Mouse (Mus musculus): Measurements from ENCODE around the gene Lpcat2. TPM values are rescaled to one million over a fixed set of nuclear protein-coding genes. Genes with fewer than 3 reads are reported as not detected.

Gene Lpcat2
- polyA plus RNA-seq, 1 experiment from 2014 or later = 7.2 TPM

GRCm38 (mm10) chr8:92895053-92895452 is 39.9 kb downstream of the Lpcat2 start:
- H3K9me3 ChIP-seq = no peaks in the 10 kb centered on the region
- no peaks in the 10 kb centered on the region for H3K4me1 ChIP-seq
- no peaks in the 10 kb centered on the region for H3K27me3 ChIP-seq
- no peaks in the 10 kb centered on the region for H3K36me3 ChIP-seq
- WGBS = 86% methylated on average over 7 of the region's 7 CpGs
- H3K4me2 ChIP-seq (replicated peaks) = no peak overlapping the region
- no peak overlapping the region for H3K27ac ChIP-seq
- no peak for ATAC-seq (ENCODE audit: insufficient number of reproducible peaks, insufficient read depth, low FRiP score, low TSS enrichment)
- no peak overlapping the region for H3K4me3 ChIP-seq
- no peak overlapping the region for H3K9ac ChIP-seq

- H3K27me3 ChIP-seq = no peaks in the 10 kb centered on the region
- H3K27ac ChIP-seq = no peak overlapping the region
- no peak overlapping the region for H3K9ac ChIP-seq
- no peaks in the 10 kb centered on the region for H3K4me1 ChIP-seq
- ATAC-seq (ENCODE audit: insufficient number of reproducible peaks, insufficient read depth, low FRiP score, low TSS enrichment) = no peak
- no peak overlapping the region for H3K4me2 ChIP-seq (replicated peaks)
- H3K9me3 ChIP-seq = no peaks in the 10 kb centered on the region
- H3K4me3 ChIP-seq = no peak overlapping the region
- WGBS = 80% methylated on average over 1 of the region's 1 CpGs
- H3K36me3 ChIP-seq = no peaks in the 10 kb centered on the region
These were observed 40.9 kb downstream of the Lpcat2 start for GRCm38 (mm10) chr8:92896056-92896455.

GRCm38 (mm10) chr8:92896611-92897010 is 41.5 kb downstream of the Lpcat2 start:
- ATAC-seq (ENCODE audit: insufficient number of reproducible peaks, insufficient read depth, low FRiP score, low TSS enrichment) = no peak
- no peaks in the 10 kb centered on the region for H3K9me3 ChIP-seq
- H3K9ac ChIP-seq = no peak overlapping the region
- H3K4me2 ChIP-seq (replicated peaks) = no peak overlapping the region
- 63% methylated on average over 5 of the region's 5 CpGs for WGBS
- H3K4me3 ChIP-seq = no peak overlapping the region
- H3K4me1 ChIP-seq = no peaks in the 10 kb centered on the region
- H3K27me3 ChIP-seq = no peaks in the 10 kb centered on the region
- H3K27ac ChIP-seq = no peak overlapping the region
- no peaks in the 10 kb centered on the region for H3K36me3 ChIP-seq

- WGBS = 86% methylated on average over 4 of the region's 4 CpGs
These were observed 42.7 kb downstream of the Lpcat2 start for GRCm38 (mm10) chr8:92897794-92898193.

GRCm38 (mm10) chr8:92899590-92899989 is 44.5 kb downstream of the Lpcat2 start:
- no peaks in the 10 kb centered on the region for H3K27me3 ChIP-seq
- H3K36me3 ChIP-seq = no peaks in the 10 kb centered on the region
- H3K9ac ChIP-seq = no peak overlapping the region
- H3K4me2 ChIP-seq (replicated peaks) = no peak overlapping the region
- ATAC-seq (ENCODE audit: insufficient number of reproducible peaks, insufficient read depth, low FRiP score, low TSS enrichment) = no peak
- H3K4me1 ChIP-seq = no peaks in the 10 kb centered on the region
- H3K27ac ChIP-seq = no peak overlapping the region
- no peak overlapping the region for H3K4me3 ChIP-seq
- WGBS = 84% methylated on average over 9 of the region's 9 CpGs
- no peaks in the 10 kb centered on the region for H3K9me3 ChIP-seq

More at GRCm38 (mm10) chr8:92897794-92898193, 42.7 kb downstream of the Lpcat2 start:
- no peak for ATAC-seq (ENCODE audit: insufficient number of reproducible peaks, insufficient read depth, low FRiP score, low TSS enrichment)
- no peak overlapping the region for H3K27ac ChIP-seq
- no peak overlapping the region for H3K4me3 ChIP-seq
- no peaks in the 10 kb centered on the region for H3K4me1 ChIP-seq
- H3K4me2 ChIP-seq (replicated peaks) = no peak overlapping the region
- H3K27me3 ChIP-seq = no peaks in the 10 kb centered on the region
- H3K9me3 ChIP-seq = no peaks in the 10 kb centered on the region
- H3K36me3 ChIP-seq = no peaks in the 10 kb centered on the region
- no peak overlapping the region for H3K9ac ChIP-seq

GRCm38 (mm10) chr8:92901107-92901506 is 46.0 kb downstream of the Lpcat2 start, which contains the start of gene Capns2:
TSS of gene Capns2 (plus strand) at chr8:92901407.
- Histone ChIP-seq H3K27ac (no peak within 1 kb of the TSS), H3K4me3 (no peak within 1 kb of the TSS), H3K36me3 (no peaks in the 10 kb centered on the region), H3K4me1 (no peaks in the 10 kb centered on the region), H3K9ac (no peak within 1 kb of the TSS), H3K27me3 (no peaks in the 10 kb centered on the region), H3K4me2 (replicated peaks) (no peak within 1 kb of the TSS), H3K9me3 (no peaks in the 10 kb centered on the region)
- ATAC-seq (ENCODE audit: insufficient number of reproducible peaks, insufficient read depth, low FRiP score, low TSS enrichment) = no peak
- WGBS = 94% methylated on average over 5 of the region's 5 CpGs

- Histone ChIP-seq H3K27ac (no peak overlapping the region), H3K4me1 (no peaks in the 10 kb centered on the region), H3K9me3 (no peaks in the 10 kb centered on the region), H3K4me3 (no peak overlapping the region), H3K27me3 (no peaks in the 10 kb centered on the region), H3K4me2 (replicated peaks) (no peak overlapping the region), H3K36me3 (no peaks in the 10 kb centered on the region), H3K9ac (no peak overlapping the region)
- no peak for ATAC-seq (ENCODE audit: insufficient number of reproducible peaks, insufficient read depth, low FRiP score, low TSS enrichment)
- WGBS = 69% methylated on average over 2 of the region's 2 CpGs
These were observed 47.8 kb downstream of the Lpcat2 start for GRCm38 (mm10) chr8:92902981-92903380.

GRCm38 (mm10) chr8:92903488-92904135 is 48.5 kb downstream of the Lpcat2 start:
- 81% methylated on average over 11 of the region's 11 CpGs for WGBS
- H3K4me1 ChIP-seq = no peaks in the 10 kb centered on the region
- ATAC-seq (ENCODE audit: insufficient number of reproducible peaks, insufficient read depth, low FRiP score, low TSS enrichment) = no peak

GRCm38 (mm10) chr8:92906553-92906952 is 51.4 kb downstream of the Lpcat2 start:
- no peak for ATAC-seq (ENCODE audit: insufficient number of reproducible peaks, insufficient read depth, low FRiP score, low TSS enrichment)
- Histone ChIP-seq H3K36me3 (no peaks in the 10 kb centered on the region), H3K4me1 (no peaks in the 10 kb centered on the region), H3K27ac (no peak overlapping the region), H3K9ac (no peak overlapping the region), H3K4me3 (no peak overlapping the region), H3K4me2 (replicated peaks) (no peak overlapping the region), H3K9me3 (no peaks in the 10 kb centered on the region), H3K27me3 (no peaks in the 10 kb centered on the region)
- 93% methylated on average over 9 of the region's 9 CpGs for WGBS

More at GRCm38 (mm10) chr8:92903488-92904135, 48.5 kb downstream of the Lpcat2 start:
- Histone ChIP-seq H3K27me3 (no peaks in the 10 kb centered on the region), H3K4me3 (no peak overlapping the region), H3K9me3 (no peaks in the 10 kb centered on the region), H3K4me2 (replicated peaks) (no peak overlapping the region), H3K27ac (no peak overlapping the region), H3K9ac (no peak overlapping the region), H3K36me3 (no peaks in the 10 kb centered on the region)

- Histone ChIP-seq H3K36me3 (no peaks in the 10 kb centered on the region), H3K4me1 (no peaks in the 10 kb centered on the region), H3K9ac (no peak overlapping the region), H3K27ac (no peak overlapping the region), H3K4me2 (replicated peaks) (no peak overlapping the region), H3K4me3 (no peak overlapping the region), H3K9me3 (no peaks in the 10 kb centered on the region), H3K27me3 (no peaks in the 10 kb centered on the region)
- WGBS = 73% methylated on average over 2 of the region's 2 CpGs
- ATAC-seq (ENCODE audit: insufficient number of reproducible peaks, insufficient read depth, low FRiP score, low TSS enrichment) = no peak
These were observed 53.3 kb downstream of the Lpcat2 start for GRCm38 (mm10) chr8:92908448-92908847.

- Histone ChIP-seq H3K4me3 (no peak overlapping the region), H3K4me1 (no peaks in the 10 kb centered on the region), H3K9ac (no peak overlapping the region), H3K27ac (no peak overlapping the region), H3K27me3 (no peaks in the 10 kb centered on the region), H3K36me3 (no peaks in the 10 kb centered on the region), H3K9me3 (no peaks in the 10 kb centered on the region), H3K4me2 (replicated peaks) (no peak overlapping the region)
- WGBS = 74% methylated on average over 3 of the region's 3 CpGs
- ATAC-seq (ENCODE audit: insufficient number of reproducible peaks, insufficient read depth, low FRiP score, low TSS enrichment) = no peak
These were observed 56.3 kb downstream of the Lpcat2 start for GRCm38 (mm10) chr8:92911477-92911876.

- Histone ChIP-seq H3K9ac (no peak overlapping the region), H3K4me2 (replicated peaks) (no peak overlapping the region), H3K36me3 (no peaks in the 10 kb centered on the region), H3K9me3 (no peaks in the 10 kb centered on the region), H3K27ac (no peak overlapping the region), H3K4me3 (no peak overlapping the region), H3K27me3 (no peaks in the 10 kb centered on the region), H3K4me1 (no peaks in the 10 kb centered on the region)
- WGBS = 61% methylated on average over 7 of the region's 7 CpGs
- no peak for ATAC-seq (ENCODE audit: insufficient number of reproducible peaks, insufficient read depth, low FRiP score, low TSS enrichment)
These were observed 58.3 kb downstream of the Lpcat2 start for GRCm38 (mm10) chr8:92913396-92913795.

All from embryonic facial prominence, embryonic 12.5 days (tissue).